Comparison of ENCODE assay signal across 8 mouse cellular contexts in the genomic region with DNA sequence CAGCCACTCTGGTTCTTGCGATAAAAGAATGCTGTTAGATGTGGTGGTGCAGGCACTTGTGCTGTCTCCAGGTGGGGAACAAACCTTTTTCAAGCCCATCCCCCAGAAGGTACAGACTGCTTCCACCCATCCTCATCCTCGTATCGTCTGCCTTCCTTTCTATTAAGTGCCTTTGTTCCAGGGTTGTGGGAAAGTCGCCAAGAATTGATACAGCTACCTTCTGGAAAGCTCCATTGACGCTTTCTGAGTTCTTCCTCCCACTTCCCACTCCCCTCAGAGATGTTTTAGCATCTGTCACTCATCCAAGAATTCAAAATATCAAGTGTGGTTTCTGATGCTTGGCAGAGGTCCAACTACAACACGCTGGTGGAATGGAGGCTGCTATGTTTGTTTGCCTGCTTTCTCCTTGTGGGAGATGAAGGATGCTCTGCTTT. TPM values are rescaled to one million over a fixed set of nuclear protein-coding genes. Genes with fewer than 3 reads are reported as not detected.
DNase-seq lines count a peak whose midpoint lies in the region; ATAC-seq lines count a peak whose summit lies in the region.

No protein-coding gene starts in this region.

- H3K4me3 ChIP-seq in kidney, embryonic 15.5 days (replicated peaks), result peak overlapping the region; percentile 40
- H3K4me3 ChIP-seq in brown adipose tissue, adult 24 weeks (ENCODE audit: insufficient read depth, low read depth, low read length), result peak overlapping the region; percentile 45
- H3K4me3 ChIP-seq in heart, embryonic 15.5 days, result peak overlapping the region; percentile 23
- H3K4me3 ChIP-seq in midbrain, embryonic 10.5 days, result peak overlapping the region; percentile 43

- no peak overlapping the region for H3K9ac ChIP-seq in kidney, embryonic 15.5 days
- H3K9ac ChIP-seq in heart, embryonic 15.5 days, result no peak overlapping the region

- peak overlapping the region; percentile 58 for H3K4me2 ChIP-seq in kidney, embryonic 15.5 days
- H3K4me2 ChIP-seq in heart, embryonic 15.5 days, result peak overlapping the region; percentile 50

- peaks cover 54% of the 10 kb centered on the region for H3K36me3 ChIP-seq in kidney, embryonic 15.5 days
- H3K36me3 ChIP-seq in heart, embryonic 15.5 days, result peaks cover 16% of the 10 kb centered on the region; the same call in 1 of the 2 replicates
- peaks cover 81% of the 10 kb centered on the region for H3K36me3 ChIP-seq in midbrain, embryonic 10.5 days

- no peak for DNase-seq in kidney, postnatal 25 days
- no peak for DNase-seq in midbrain, embryonic 10.5 days (ENCODE audit: low spot score)
- no peak for DNase-seq in adrenal gland, postnatal 25 days
- DNase-seq in spleen, postnatal 36 days (ENCODE audit: low spot score in 2 of 2), result no peak

- ATAC-seq in kidney, embryonic 15.5 days (replicated peaks; ENCODE audit: low FRiP score), result no peak
- no peak for ATAC-seq in heart, embryonic 15.5 days (replicated peaks; ENCODE audit: insufficient number of reproducible peaks, insufficient read depth, low FRiP score, low read depth)
- ATAC-seq in megakaryocyte progenitor cell, adult 5-6 weeks (replicated peaks; ENCODE audit: poor library complexity), result no peak

- no peaks in the 10 kb centered on the region for H3K9me3 ChIP-seq in kidney, embryonic 15.5 days (replicated peaks)
- H3K9me3 ChIP-seq in heart, embryonic 15.5 days (replicated peaks), result no peaks in the 10 kb centered on the region
- peaks cover 31% of the 10 kb centered on the region for H3K9me3 ChIP-seq in midbrain, embryonic 10.5 days (replicated peaks)

- H3K27ac ChIP-seq in kidney, embryonic 15.5 days, result no peak overlapping the region
- no peak overlapping the region for H3K27ac ChIP-seq in brown adipose tissue, adult 24 weeks (replicated peaks; ENCODE audit: low read depth, low read length)
- no peak overlapping the region for H3K27ac ChIP-seq in heart, embryonic 15.5 days
- peak overlapping the region; percentile 7; the same call in 1 of the 2 replicates for H3K27ac ChIP-seq in midbrain, embryonic 10.5 days (replicated peaks)

- 18% methylated on average over 6 of the region's 6 CpGs for WGBS in kidney, embryonic 15.5 days
- whole genome bisulfite sequencing in heart, embryonic 15.5 days, result 15% methylated on average over 6 of the region's 6 CpGs
- 73% methylated on average over 6 of the region's 6 CpGs for WGBS in midbrain, embryonic 10.5 days

- no peaks in the 10 kb centered on the region for H3K27me3 ChIP-seq in kidney, embryonic 15.5 days
- no peaks in the 10 kb centered on the region; the same call in 1 of the 2 replicates for H3K27me3 ChIP-seq in heart, embryonic 15.5 days
- H3K27me3 ChIP-seq in midbrain, embryonic 10.5 days (ENCODE audit: low read depth, poor library complexity, severe bottlenecking), result no peaks in the 10 kb centered on the region; the same call in 1 of the 2 replicates

- H3K4me1 ChIP-seq in kidney, embryonic 15.5 days, result peaks cover 49% of the 10 kb centered on the region
- H3K4me1 ChIP-seq in brown adipose tissue, adult 24 weeks (ENCODE audit: control insufficient read depth, insufficient read depth, insufficient read length, low read length), result peaks cover 9% of the 10 kb centered on the region
- peaks cover 31% of the 10 kb centered on the region for H3K4me1 ChIP-seq in heart, embryonic 15.5 days (replicated peaks)
- peaks cover 52% of the 10 kb centered on the region for H3K4me1 ChIP-seq in midbrain, embryonic 10.5 days

RNA-seq across cellular contexts. Expression of a gene that starts 6.1 kb away (rescaled TPM):
- polyA plus RNA-seq in kidney, embryonic 15.5 days (2015; fragmentation: Nextera tagmentation; extraction: Ambion mirVana), result 6.9 and 8.2 TPM in 2 replicates
- 0.91 and 1.3 TPM in 2 replicates for polyA plus RNA-seq in brown adipose tissue, adult 24 weeks (2012; ENCODE audit: insufficient read depth, insufficient read length, missing spikeins)
- polyA plus RNA-seq in heart, embryonic 15.5 days (2015; fragmentation: Nextera tagmentation; extraction: Ambion mirVana), result 2.4 and 3.5 TPM in 2 replicates
- 5.1 and 6.6 TPM in 2 replicates for polyA plus RNA-seq in midbrain, embryonic 10.5 days (2016; fragmentation: Nextera tagmentation; extraction: Ambion mirVana)
- total RNA-seq in adrenal gland, postnatal 25 days (2021), result 23.7 and 39.6 TPM in 2 replicates
- total RNA-seq in megakaryocyte progenitor cell, adult 5-6 weeks (2015), result 0.02 TPM in 1 of 2 replicates, not detected in the other
- total RNA-seq in megakaryocyte progenitor cell, adult 5-6 weeks (2017), result not detected in 2 replicates
